Mouse (Mus musculus): ENCODE data around the gene Slamf6. TPM values are rescaled to one million over a fixed set of nuclear protein-coding genes. Genes with fewer than 3 reads are reported as not detected.
"Not testable (repeated sequence)": the region's sequence is repeated elsewhere in the genome, so short reads cannot be mapped to it uniquely, and the experiment has no call there.

Slamf6 gene
- polyA plus RNA-seq (2016; fragmentation: Nextera tagmentation; extraction: Ambion mirVana) = 0.11 and 0.15 TPM in 2 replicates

- Histone ChIP-seq H3K9me3 (no peaks in the 10 kb centered on the region; the same call in 1 of the 2 replicates), H3K27me3 (ENCODE audit: poor library complexity, severe bottlenecking) (no peaks in the 10 kb centered on the region), H3K4me1 (no peaks in the 10 kb centered on the region), H3K4me3 (no peak within 1 kb of the TSS), H3K27ac (no peak within 1 kb of the TSS), H3K36me3 (replicated peaks) (no peaks in the 10 kb centered on the region)
- WGBS = 87% methylated on average over 14 of the region's 14 CpGs
- no peak for DNase-seq (ENCODE audit: extremely low spot score, low spot score)
Measured at GRCm38 (mm10) chr1:171917305-171918039, at the start of gene Slamf6. Slamf6 (plus strand) TSS chr1:171917515.

DNA sequence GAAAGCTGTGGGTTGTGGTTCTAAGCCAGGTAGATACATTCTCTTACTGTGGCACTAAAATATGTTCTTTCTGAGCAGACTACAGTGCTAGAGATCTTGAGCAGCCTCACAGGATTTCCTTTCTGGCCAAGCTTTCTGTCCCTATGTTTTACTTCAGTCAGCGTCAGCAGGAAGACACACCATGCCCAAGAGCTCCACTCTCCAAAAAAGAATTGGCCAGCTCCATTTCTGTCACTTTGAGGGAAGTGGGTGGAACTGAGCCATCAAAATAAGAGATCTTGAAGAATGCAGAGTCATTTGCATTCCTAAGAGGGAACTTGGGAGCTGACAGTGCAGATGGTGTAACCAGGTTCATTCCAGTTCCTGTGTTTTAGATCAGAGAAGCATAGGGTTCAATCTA lies 30.3 kb upstream of the Slamf6 start:
- no peak overlapping the region for H3K4me3 ChIP-seq
- no peaks in the 10 kb centered on the region for H3K4me1 ChIP-seq
- H3K27ac ChIP-seq = no peak overlapping the region
- WGBS = 93% methylated on average over 1 of the region's 1 CpGs
- no peaks in the 10 kb centered on the region for H3K9me3 ChIP-seq
- H3K27me3 ChIP-seq (ENCODE audit: poor library complexity, severe bottlenecking) = no peaks in the 10 kb centered on the region
- DNase-seq (ENCODE audit: extremely low spot score, low spot score) = no peak
- H3K36me3 ChIP-seq (replicated peaks) = no peaks in the 10 kb centered on the region

GRCm38 (mm10) chr1:171895364-171895763 lies 22.0 kb upstream of the Slamf6 start, which contains the start of gene Gm10521:
Gm10521 (plus strand) TSS chr1:171895664.
- not testable (repeated sequence) for H3K27me3 ChIP-seq (ENCODE audit: poor library complexity, severe bottlenecking); H3K4me1 ChIP-seq; DNase-seq (ENCODE audit: extremely low spot score, low spot score); H3K9me3 ChIP-seq; H3K4me3 ChIP-seq; H3K36me3 ChIP-seq (replicated peaks); H3K27ac ChIP-seq
- WGBS = 73% methylated on average over 5 of the region's 5 CpGs

- no peak overlapping the region for H3K27ac ChIP-seq
- no peak for DNase-seq (ENCODE audit: extremely low spot score, low spot score)
- H3K4me1 ChIP-seq = no peaks in the 10 kb centered on the region
- H3K4me3 ChIP-seq = no peak overlapping the region
- H3K27me3 ChIP-seq (ENCODE audit: poor library complexity, severe bottlenecking) = no peaks in the 10 kb centered on the region
- 71% methylated on average over 1 of the region's 1 CpGs for WGBS
- no peaks in the 10 kb centered on the region for H3K36me3 ChIP-seq (replicated peaks)
- peaks cover 2% of the 10 kb centered on the region; the same call in 1 of the 2 replicates for H3K9me3 ChIP-seq
Measured at GRCm38 (mm10) chr1:171904011-171904410, 13.3 kb upstream of the Slamf6 start.

DNA sequence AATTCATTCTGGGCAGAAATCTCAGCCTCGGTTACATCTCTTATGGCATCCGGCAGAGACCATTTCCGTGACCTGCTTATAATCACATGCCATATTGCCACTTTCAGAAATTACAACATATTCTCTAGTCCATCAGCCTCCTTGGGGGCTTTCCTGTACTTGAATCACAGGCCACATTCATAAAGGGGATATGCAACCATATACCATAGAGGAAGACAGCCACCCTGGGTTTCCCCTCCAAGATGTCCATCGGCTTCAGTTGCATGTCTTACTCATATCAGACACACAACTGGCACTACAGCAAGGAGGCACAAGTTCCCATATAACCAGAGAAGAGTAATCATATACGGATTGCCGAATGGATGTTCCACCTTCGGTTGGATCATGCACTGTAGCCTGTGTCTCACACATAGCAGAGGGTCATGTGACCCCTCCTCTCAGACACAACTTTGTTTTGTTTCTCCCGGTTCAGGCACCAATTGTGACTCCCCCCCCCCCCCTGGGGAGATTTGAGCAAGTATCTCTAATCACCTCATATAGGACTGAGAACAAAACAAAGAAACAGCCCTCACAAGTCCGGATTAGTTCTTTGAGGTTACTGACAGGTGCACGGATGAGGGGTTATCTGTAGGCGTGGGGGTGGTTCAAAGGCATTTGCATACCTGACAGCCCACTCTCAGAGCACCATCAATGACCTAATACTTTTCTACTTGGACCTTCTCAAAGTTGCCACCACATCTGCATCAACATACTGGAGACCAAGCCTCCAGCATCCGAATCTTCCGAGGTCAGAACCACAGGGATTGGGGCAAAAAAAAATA lies 1.5 kb upstream of the Slamf6 start:
- no peak for DNase-seq (ENCODE audit: extremely low spot score, low spot score)
- Histone ChIP-seq H3K27me3 (ENCODE audit: poor library complexity, severe bottlenecking) (no peaks in the 10 kb centered on the region), H3K9me3 (no peaks in the 10 kb centered on the region; the same call in 1 of the 2 replicates), H3K4me3 (no peak overlapping the region), H3K36me3 (replicated peaks) (no peaks in the 10 kb centered on the region), H3K27ac (no peak overlapping the region), H3K4me1 (no peaks in the 10 kb centered on the region)
- 82% methylated on average over 13 of the region's 13 CpGs for WGBS

- H3K27me3 ChIP-seq (ENCODE audit: poor library complexity, severe bottlenecking) = no peaks in the 10 kb centered on the region
- no peaks in the 10 kb centered on the region for H3K9me3 ChIP-seq
- H3K36me3 ChIP-seq (replicated peaks) = no peaks in the 10 kb centered on the region
- no peaks in the 10 kb centered on the region for H3K4me1 ChIP-seq
- no peak overlapping the region for H3K27ac ChIP-seq
- no peak for DNase-seq (ENCODE audit: extremely low spot score, low spot score)
- 91% methylated on average over 12 of the region's 12 CpGs for WGBS
- no peak overlapping the region for H3K4me3 ChIP-seq
Measured at GRCm38 (mm10) chr1:171918136-171918920, 1.0 kb downstream of the Slamf6 start.

- H3K4me3 ChIP-seq = no peak overlapping the region
- H3K27ac ChIP-seq = no peak overlapping the region
- H3K4me1 ChIP-seq = no peaks in the 10 kb centered on the region
- H3K9me3 ChIP-seq = no peaks in the 10 kb centered on the region
- 91% methylated on average over 5 of the region's 5 CpGs for WGBS
- DNase-seq (ENCODE audit: extremely low spot score, low spot score) = no peak
- H3K27me3 ChIP-seq (ENCODE audit: poor library complexity, severe bottlenecking) = no peaks in the 10 kb centered on the region
- H3K36me3 ChIP-seq (replicated peaks) = no peaks in the 10 kb centered on the region
Measured at GRCm38 (mm10) chr1:171919193-171919592, 1.9 kb downstream of the Slamf6 start.

GRCm38 (mm10) chr1:171919901-171920510 lies 2.7 kb downstream of the Slamf6 start:
- WGBS = 86% methylated on average over 6 of the region's 6 CpGs
- H3K27me3 ChIP-seq (ENCODE audit: poor library complexity, severe bottlenecking) = no peaks in the 10 kb centered on the region
- no peaks in the 10 kb centered on the region for H3K36me3 ChIP-seq (replicated peaks)
- no peak for DNase-seq (ENCODE audit: extremely low spot score, low spot score)
- H3K9me3 ChIP-seq = no peaks in the 10 kb centered on the region
- H3K4me3 ChIP-seq = no peak overlapping the region
- H3K4me1 ChIP-seq = no peaks in the 10 kb centered on the region
- H3K27ac ChIP-seq = no peak overlapping the region

GRCm38 (mm10) chr1:171920989-171921621 lies 3.8 kb downstream of the Slamf6 start:
- DNase-seq (ENCODE audit: extremely low spot score, low spot score) = no peak
- Histone ChIP-seq H3K27ac (no peak overlapping the region), H3K36me3 (replicated peaks) (no peaks in the 10 kb centered on the region), H3K4me3 (no peak overlapping the region), H3K27me3 (ENCODE audit: poor library complexity, severe bottlenecking) (no peaks in the 10 kb centered on the region), H3K4me1 (no peaks in the 10 kb centered on the region), H3K9me3 (no peaks in the 10 kb centered on the region)
- 92% methylated on average over 9 of the region's 9 CpGs for WGBS

GRCm38 (mm10) chr1:171921641-171922040 lies 4.3 kb downstream of the Slamf6 start:
- DNase-seq (ENCODE audit: extremely low spot score, low spot score) = no peak
- no peaks in the 10 kb centered on the region for H3K36me3 ChIP-seq (replicated peaks)
- H3K9me3 ChIP-seq = no peaks in the 10 kb centered on the region
- no peaks in the 10 kb centered on the region for H3K4me1 ChIP-seq
- WGBS = 85% methylated on average over 2 of the region's 2 CpGs
- H3K27ac ChIP-seq = no peak overlapping the region
- no peak overlapping the region for H3K4me3 ChIP-seq
- no peaks in the 10 kb centered on the region for H3K27me3 ChIP-seq (ENCODE audit: poor library complexity, severe bottlenecking)

GRCm38 (mm10) chr1:171922844-171923243 lies 5.5 kb downstream of the Slamf6 start:
- Histone ChIP-seq H3K27me3 (ENCODE audit: poor library complexity, severe bottlenecking) (no peaks in the 10 kb centered on the region), H3K36me3 (replicated peaks) (no peaks in the 10 kb centered on the region), H3K27ac (no peak overlapping the region), H3K9me3 (no peaks in the 10 kb centered on the region), H3K4me1 (no peaks in the 10 kb centered on the region), H3K4me3 (no peak overlapping the region)
- DNase-seq (ENCODE audit: extremely low spot score, low spot score) = no peak
- WGBS = 95% methylated on average over 5 of the region's 5 CpGs

- H3K4me3 ChIP-seq = no peak overlapping the region
- H3K4me1 ChIP-seq = no peaks in the 10 kb centered on the region
- no peak for DNase-seq (ENCODE audit: extremely low spot score, low spot score)
- no peaks in the 10 kb centered on the region for H3K9me3 ChIP-seq
- WGBS = 79% methylated on average over 3 of the region's 3 CpGs
- H3K36me3 ChIP-seq (replicated peaks) = no peaks in the 10 kb centered on the region
- no peaks in the 10 kb centered on the region for H3K27me3 ChIP-seq (ENCODE audit: poor library complexity, severe bottlenecking)
- no peak overlapping the region for H3K27ac ChIP-seq
Measured at GRCm38 (mm10) chr1:171924900-171925299, 7.6 kb downstream of the Slamf6 start.

All from forebrain, embryonic 10.5 days (tissue).